Mouse (Mus musculus) liver, adult 10 weeks (tissue): ENCODE data around the gene Rtl10. TPM values are rescaled to one million over a fixed set of nuclear protein-coding genes. Genes with fewer than 3 reads are reported as not detected.

ENCODE experiments used
- polyA plus RNA-seq: library from polyadenylated mRNA; stranded (reverse); fragments of 350-450 nt; fragmentation: Illumina TruSeq; extraction: RNeasy Lipid Tissue Mini Kit (QIAGEN cat#74804); gene quantifications from one replicate; pipeline ENCODE4 v1.2.3, GENCODE M21; 2014; ENCODE audit warnings: low read depth, low replicate concordance

The Rtl10 gene
- not detected for polyA plus RNA-seq

DNA sequence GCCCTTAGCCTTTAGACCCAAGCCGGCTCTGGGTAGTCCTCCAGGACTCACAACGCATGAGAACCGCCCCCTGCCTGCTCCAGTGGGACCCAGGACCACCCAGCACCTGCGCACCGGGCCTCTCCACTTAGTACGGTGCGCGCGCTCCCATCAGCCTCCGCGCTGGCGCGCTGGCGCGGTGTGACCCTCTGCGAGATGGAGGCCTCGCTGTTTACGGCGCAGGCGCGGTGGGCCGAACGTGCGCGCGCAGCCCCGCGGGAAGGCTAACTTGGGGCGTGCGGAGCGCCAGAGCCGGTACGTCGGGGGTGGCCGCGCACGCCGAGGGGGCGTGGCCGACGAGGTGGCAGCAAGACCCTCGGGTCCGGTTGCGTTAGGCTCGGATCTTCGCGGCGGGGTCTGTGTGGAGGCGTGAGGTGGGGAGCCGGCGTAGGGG, at the start of gene Rtl10, which contains the start of gene Gnb1l:
Rtl10 (plus strand) TSS at position 344 of the 433 bp plus-strand sequence.
Gnb1l (plus strand) TSS at position 156 of the 433 bp plus-strand sequence.

Other genes starting within 250 kb of the Rtl10 start
- not detected for gene Gm49776, start 240.6 kb upstream of the Rtl10 start, polyA plus RNA-seq
- 8.6 TPM for gene Dgcr8, start 209.7 kb upstream of the Rtl10 start, polyA plus RNA-seq
- gene Tango2, start 150.8 kb upstream of the Rtl10 start, polyA plus RNA-seq, result 12.6 TPM
- gene Arvcf, start 150.7 kb upstream of the Rtl10 start, polyA plus RNA-seq, result 0.34 TPM
- 6.9 TPM for gene Txnrd2, start 72.5 kb upstream of the Rtl10 start, polyA plus RNA-seq
- 108 TPM for gene Comt, start 72.0 kb upstream of the Rtl10 start, polyA plus RNA-seq
- gene Gnb1l, start 188 bp upstream of the Rtl10 start, polyA plus RNA-seq, result 0.40 TPM
- not detected for gene Tbx1, start 91.8 kb downstream of the Rtl10 start, polyA plus RNA-seq
- not detected for gene Gp1bb, start 123.5 kb downstream of the Rtl10 start, polyA plus RNA-seq
- not detected for gene Gm49601, start 127.5 kb downstream of the Rtl10 start, polyA plus RNA-seq
- gene Sept5, start 131.1 kb downstream of the Rtl10 start, polyA plus RNA-seq, result not detected